ENCODE assay signal across 8 mouse cellular contexts in the genomic region with DNA sequence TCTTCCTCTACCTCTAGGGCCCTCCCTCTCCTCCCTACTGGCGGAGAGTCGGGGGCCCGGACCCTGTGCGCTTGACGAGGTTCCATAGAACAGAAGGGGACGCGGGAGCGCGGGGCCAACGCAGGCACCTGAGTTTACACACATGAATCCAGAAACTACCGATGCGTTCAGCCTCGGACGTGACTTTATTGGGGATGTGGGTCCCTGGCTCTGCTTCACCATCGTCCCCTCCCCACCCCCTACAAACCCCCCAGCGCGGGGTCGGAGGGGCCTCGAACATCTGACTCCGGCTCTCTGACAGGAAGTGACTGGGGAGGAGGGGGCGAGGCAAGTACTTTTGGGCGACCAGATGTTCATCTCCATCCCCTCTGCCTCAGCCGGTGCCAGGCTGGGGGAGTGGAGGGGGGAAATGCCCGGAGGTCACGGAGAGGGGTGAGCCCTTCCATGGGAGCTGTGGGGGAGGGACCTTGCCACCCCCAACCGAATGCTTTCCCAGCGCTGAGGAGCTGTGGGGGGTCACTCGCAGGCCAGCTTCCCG. TPM values are rescaled to one million over a fixed set of nuclear protein-coding genes. Genes with fewer than 3 reads are reported as not detected.
DNase-seq lines count a peak whose midpoint lies in the region; ATAC-seq and TF ChIP-seq lines count a peak whose summit lies in the region.

No protein-coding gene starts in this region.

- H3K4me3 ChIP-seq in lung, adult 2 months (replicated peaks; ENCODE audit: extremely low read depth, low read depth, low read length) = peak overlapping the region; percentile 72
- peak overlapping the region; percentile 70 for H3K4me3 ChIP-seq in forebrain, embryonic 11.5 days (ENCODE audit: low read depth, low read length)
- H3K4me3 ChIP-seq in neural tube, embryonic 14.5 days (ENCODE audit: low read depth, low read length) = peak overlapping the region; percentile 47

- WGBS in lung, adult 2 months = 2% methylated on average over 29 of the region's 29 CpGs
- under 1% methylated on average over 29 of the region's 29 CpGs for WGBS in forebrain, embryonic 11.5 days
- WGBS in neural tube, embryonic 14.5 days = under 1% methylated on average over 29 of the region's 29 CpGs

- no peak for TF ChIP-seq POLR2A in lung, adult 2 months (IDR thresholded peaks at IDR 0.05; ENCODE audit: borderline replicate concordance, extremely low read depth, low read depth, low read length)

- H3K9me3 ChIP-seq in forebrain, embryonic 11.5 days (ENCODE audit: control insufficient read depth, low read length) = no peaks in the 10 kb centered on the region
- no peaks in the 10 kb centered on the region for H3K9me3 ChIP-seq in neural tube, embryonic 14.5 days (ENCODE audit: control insufficient read depth, low read length)

- peak overlapping the region; percentile 83 for H3K9ac ChIP-seq in forebrain, embryonic 11.5 days (ENCODE audit: low read length)
- peak overlapping the region; percentile 53 for H3K9ac ChIP-seq in neural tube, embryonic 14.5 days (replicated peaks; ENCODE audit: low read depth, low read length)

- H3K36me3 ChIP-seq in forebrain, embryonic 11.5 days (ENCODE audit: control insufficient read depth, insufficient read depth, low read length) = no peaks in the 10 kb centered on the region
- H3K36me3 ChIP-seq in neural tube, embryonic 14.5 days (ENCODE audit: control insufficient read depth, insufficient read depth, low read length) = no peaks in the 10 kb centered on the region

- no peak for DNase-seq in lung, adult 2 months
- DNase-seq in lung, adult 18-20 months = no peak
- DNase-seq in forebrain, embryonic 11.5 days (ENCODE audit: low spot score) = no peak
- DNase-seq in kidney, postnatal 10 days = peak; percentile 54
- no peak for DNase-seq in cerebellum, adult 11-12 months
- DNase-seq in frontal cortex, postnatal 36 days (ENCODE audit: low spot score in 2 of 2) = no peak
- DNase-seq in cerebellum, adult 8-10 months = no peak

- H3K4me1 ChIP-seq in lung, adult 2 months (ENCODE audit: control insufficient read depth, insufficient read depth, low read length) = peaks cover 12% of the 10 kb centered on the region
- H3K4me1 ChIP-seq in forebrain, embryonic 11.5 days (replicated peaks; ENCODE audit: control insufficient read depth, insufficient read depth, low read length) = peaks cover 4% of the 10 kb centered on the region
- peaks cover 10% of the 10 kb centered on the region for H3K4me1 ChIP-seq in neural tube, embryonic 14.5 days (ENCODE audit: control insufficient read depth, insufficient read depth, low read length)

- peak; percentile 4; the same call in 1 of the 2 replicates for ATAC-seq in forebrain, embryonic 11.5 days (replicated peaks; ENCODE audit: low FRiP score)
- no peak for ATAC-seq in neural tube, embryonic 14.5 days (ENCODE audit: low read depth)

- TF ChIP-seq CTCF in lung, adult 2 months (IDR thresholded peaks at IDR 0.05; ENCODE audit: insufficient read depth, low read length) = no peak

- peaks cover 12% of the 10 kb centered on the region for H3K27me3 ChIP-seq in forebrain, embryonic 11.5 days (ENCODE audit: control insufficient read depth, insufficient read depth, low read length)
- H3K27me3 ChIP-seq in neural tube, embryonic 14.5 days (ENCODE audit: control insufficient read depth, insufficient read depth, low read length) = peaks cover 11% of the 10 kb centered on the region

- peak overlapping the region; percentile 53; the same call in 1 of the 2 replicates for H3K27ac ChIP-seq in forebrain, embryonic 11.5 days (ENCODE audit: low read depth, low read length)
- H3K27ac ChIP-seq in neural tube, embryonic 14.5 days (ENCODE audit: low read depth, low read length) = no peak overlapping the region

- peak overlapping the region; percentile 90 for H3K4me2 ChIP-seq in forebrain, embryonic 11.5 days (ENCODE audit: low read depth, low read length, severe bottlenecking)
- peak overlapping the region; percentile 74 for H3K4me2 ChIP-seq in neural tube, embryonic 14.5 days (ENCODE audit: low read depth, low read length)

RNA-seq across cellular contexts. Expression of a gene that starts 0.8 kb away (rescaled TPM):
- polyA plus RNA-seq in lung, adult 2 months (2012; rRNA removed) = 28.1 and 30.7 TPM in 2 replicates
- 5.6 and 5.8 TPM in 2 replicates for polyA plus RNA-seq in forebrain, embryonic 11.5 days (2014; fragmentation: Nextera tagmentation; extraction: Ambion mirVana)
- 1.2 and 1.6 TPM in 2 replicates for polyA plus RNA-seq in neural tube, embryonic 14.5 days (2014; fragmentation: Nextera tagmentation; extraction: Ambion mirVana)

RNA-seq across cellular contexts. Expression of a gene that starts 13.6 kb away (rescaled TPM):
- polyA plus RNA-seq in lung, adult 2 months (2012; rRNA removed) = 7.0 and 7.2 TPM in 2 replicates
- 2.6 and 4.2 TPM in 2 replicates for polyA plus RNA-seq in forebrain, embryonic 11.5 days (2014; fragmentation: Nextera tagmentation; extraction: Ambion mirVana)
- polyA plus RNA-seq in neural tube, embryonic 14.5 days (2014; fragmentation: Nextera tagmentation; extraction: Ambion mirVana) = 0.66 and 0.89 TPM in 2 replicates

RNA-seq across cellular contexts. Expression of a gene that starts 23.2 kb away (rescaled TPM):
- polyA plus RNA-seq in lung, adult 2 months (2012; rRNA removed) = 1,664 and 1,938 TPM in 2 replicates
- polyA plus RNA-seq in forebrain, embryonic 11.5 days (2014; fragmentation: Nextera tagmentation; extraction: Ambion mirVana) = 468 and 490 TPM in 2 replicates
- polyA plus RNA-seq in neural tube, embryonic 14.5 days (2014; fragmentation: Nextera tagmentation; extraction: Ambion mirVana) = 367 and 407 TPM in 2 replicates

RNA-seq across cellular contexts. Expression of a gene that starts 38.1 kb away (rescaled TPM):
- 18.2 and 21.7 TPM in 2 replicates for polyA plus RNA-seq in lung, adult 2 months (2012; rRNA removed)
- polyA plus RNA-seq in forebrain, embryonic 11.5 days (2014; fragmentation: Nextera tagmentation; extraction: Ambion mirVana) = 28.0 and 32.3 TPM in 2 replicates
- polyA plus RNA-seq in neural tube, embryonic 14.5 days (2014; fragmentation: Nextera tagmentation; extraction: Ambion mirVana) = 22.7 and 23.5 TPM in 2 replicates
